Mouse (Mus musculus): Measurements from ENCODE around the gene Card11.

DNA sequence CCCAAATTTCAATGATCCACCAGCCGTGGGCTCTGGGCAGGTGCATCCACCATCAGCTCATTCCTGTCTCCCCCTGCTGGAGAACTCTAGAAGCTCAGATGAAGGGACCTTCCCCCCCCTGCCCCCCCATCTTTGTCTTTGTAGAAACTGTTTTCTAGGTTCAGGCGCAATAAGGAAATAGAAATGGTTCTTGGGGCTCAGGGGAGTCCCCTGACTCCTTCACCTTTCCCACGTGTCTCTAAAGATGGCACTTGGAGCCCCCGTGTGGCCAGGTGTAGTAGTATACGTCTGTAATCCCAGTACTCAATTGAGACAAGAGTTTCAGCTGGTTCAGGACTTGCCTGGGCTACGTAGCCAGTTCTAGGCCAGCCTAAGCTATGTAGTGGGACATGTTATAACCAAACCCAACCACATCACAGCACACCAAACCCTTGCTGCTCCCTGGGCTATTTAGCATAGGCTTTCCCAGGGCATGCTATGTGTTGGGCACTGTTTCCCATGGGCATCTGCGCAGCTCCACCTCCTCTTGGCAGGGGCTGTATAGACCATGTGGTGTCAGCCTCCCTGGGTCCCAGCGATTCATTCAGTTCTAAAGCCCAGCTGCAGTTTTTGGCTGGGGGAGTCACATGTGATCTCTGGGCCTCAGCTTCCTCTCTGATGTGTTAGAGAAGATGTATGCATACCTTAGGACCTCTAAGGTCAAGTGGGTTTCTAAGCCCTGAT is 142.8 kb downstream of the Card11 start:
- TF ChIP-seq CTCF (IDR thresholded peaks at IDR 0.05; ENCODE audit: extremely low read depth, insufficient read depth, insufficient read length, insufficient replicate concordance) (peak; percentile 14; the same call in 1 of the 2 replicates), POLR2A (IDR thresholded peaks at IDR 0.05; ENCODE audit: low read depth, low read length) (no peak)
